Mouse (Mus musculus): ENCODE data around the gene Klf7. TPM values are rescaled to one million over a fixed set of nuclear protein-coding genes. Genes with fewer than 3 reads are reported as not detected.

Klf7 gene
- total RNA-seq, 1 experiment: 10.8 TPM

- Histone ChIP-seq H3K9ac (ENCODE audit: insufficient read depth, low read depth, low read length, poor library complexity, severe bottlenecking) (no peak overlapping the region), H3K4me3 (ENCODE audit: insufficient read depth in 1 of 2, low read depth in 1 of 2, low read length in 2 of 2, poor library complexity in 1 of 2, severe bottlenecking in 1 of 2) (no peak overlapping the region), H3K9me3 (ENCODE audit: control insufficient read depth, insufficient read depth, low read depth, low read length) (no peaks in the 10 kb centered on the region), H3K4me1 (ENCODE audit: control insufficient read depth in 2 of 2, insufficient read depth in 2 of 2, low read length in 2 of 2, poor library complexity in 1 of 2) (peaks cover 0 to 8% of the 10 kb centered on the region in 2 experiments; a peak in 1 of 4 replicates), H3K36me3 (ENCODE audit: control insufficient read depth, insufficient read depth, low read length, poor library complexity, severe bottlenecking) (no peaks in the 10 kb centered on the region), H3K27ac (ENCODE audit: insufficient read depth, low read depth, low read length, poor library complexity, severe bottlenecking) (no peak overlapping the region)
- no peak for TF ChIP-seq ZNF384 (IDR thresholded peaks at IDR 0.05; ENCODE audit: low read depth, low read length)
- TF ChIP-seq ZC3H11A (IDR thresholded peaks at IDR 0.05; ENCODE audit: borderline replicate concordance, low read depth, low read length): no peak
- TF ChIP-seq HCFC1 (IDR thresholded peaks at IDR 0.05; ENCODE audit: borderline replicate concordance, insufficient read depth, low read length): no peak
- TF ChIP-seq MAFK (IDR thresholded peaks at IDR 0.05; ENCODE audit: insufficient read depth, low read depth, low read length): no peak
- no peak for TF ChIP-seq CHD2 (IDR thresholded peaks at IDR 0.05; ENCODE audit: low read depth, low read length)
- DNase-seq (ENCODE audit: low read depth, low spot score): no peak
- in situ Hi-C loops (cut with MboI; ENCODE audit: low sequenced_read_pairs in 2 of 2, unreplicated experiment in 2 of 2): no loop called here
Measured at GRCm38 (mm10) chr1:64085875-64086274, 36.2 kb downstream of the Klf7 start.

- H3K4me3 ChIP-seq (ENCODE audit: insufficient read depth in 1 of 2, low read depth in 1 of 2, low read length in 2 of 2, poor library complexity in 1 of 2, severe bottlenecking in 1 of 2): no peak overlapping the region
- H3K36me3 ChIP-seq (ENCODE audit: control insufficient read depth, insufficient read depth, low read length, poor library complexity, severe bottlenecking): no peaks in the 10 kb centered on the region
- no peak overlapping the region for H3K9ac ChIP-seq (ENCODE audit: insufficient read depth, low read depth, low read length, poor library complexity, severe bottlenecking)
- peaks cover 0 to 8% of the 10 kb centered on the region in 2 experiments; a peak in 1 of 4 replicates for H3K4me1 ChIP-seq (ENCODE audit: control insufficient read depth in 2 of 2, insufficient read depth in 2 of 2, low read length in 2 of 2, poor library complexity in 1 of 2)
- H3K27ac ChIP-seq (ENCODE audit: insufficient read depth, low read depth, low read length, poor library complexity, severe bottlenecking): no peak overlapping the region
- H3K9me3 ChIP-seq (ENCODE audit: control insufficient read depth, insufficient read depth, low read depth, low read length): no peaks in the 10 kb centered on the region
- in situ Hi-C loops (cut with MboI; ENCODE audit: low sequenced_read_pairs in 2 of 2, unreplicated experiment in 2 of 2): no loop called here
- DNase-seq (ENCODE audit: low read depth, low spot score): no peak
- TF ChIP-seq MAFK (IDR thresholded peaks at IDR 0.05; ENCODE audit: insufficient read depth, low read depth, low read length): no peak
- no peak for TF ChIP-seq ZNF384 (IDR thresholded peaks at IDR 0.05; ENCODE audit: low read depth, low read length)
- no peak for TF ChIP-seq CHD2 (IDR thresholded peaks at IDR 0.05; ENCODE audit: low read depth, low read length)
- TF ChIP-seq HCFC1 (IDR thresholded peaks at IDR 0.05; ENCODE audit: borderline replicate concordance, insufficient read depth, low read length): no peak
- TF ChIP-seq ZC3H11A (IDR thresholded peaks at IDR 0.05; ENCODE audit: borderline replicate concordance, low read depth, low read length): no peak
Measured at GRCm38 (mm10) chr1:64085361-64085760, 36.7 kb downstream of the Klf7 start.

- DNase-seq (ENCODE audit: low read depth, low spot score): no peak
- Histone ChIP-seq H3K36me3 (ENCODE audit: control insufficient read depth, insufficient read depth, low read length, poor library complexity, severe bottlenecking) (no peaks in the 10 kb centered on the region), H3K9ac (ENCODE audit: insufficient read depth, low read depth, low read length, poor library complexity, severe bottlenecking) (no peak overlapping the region), H3K9me3 (ENCODE audit: control insufficient read depth, insufficient read depth, low read depth, low read length) (no peaks in the 10 kb centered on the region), H3K4me3 (ENCODE audit: insufficient read depth in 1 of 2, low read depth in 1 of 2, low read length in 2 of 2, poor library complexity in 1 of 2, severe bottlenecking in 1 of 2) (no peak overlapping the region), H3K27ac (ENCODE audit: insufficient read depth, low read depth, low read length, poor library complexity, severe bottlenecking) (no peak overlapping the region), H3K4me1 (ENCODE audit: control insufficient read depth in 2 of 2, insufficient read depth in 2 of 2, low read length in 2 of 2, poor library complexity in 1 of 2) (peaks cover 4 to 8% of the 10 kb centered on the region in 2 experiments; a peak in 2 of 4 replicates)
- in situ Hi-C loops (cut with MboI; ENCODE audit: low sequenced_read_pairs in 2 of 2, unreplicated experiment in 2 of 2): no loop called here
- TF ChIP-seq CHD2 (IDR thresholded peaks at IDR 0.05; ENCODE audit: low read depth, low read length): no peak
- TF ChIP-seq HCFC1 (IDR thresholded peaks at IDR 0.05; ENCODE audit: borderline replicate concordance, insufficient read depth, low read length): no peak
- TF ChIP-seq ZNF384 (IDR thresholded peaks at IDR 0.05; ENCODE audit: low read depth, low read length): no peak
- no peak for TF ChIP-seq ZC3H11A (IDR thresholded peaks at IDR 0.05; ENCODE audit: borderline replicate concordance, low read depth, low read length)
- no peak for TF ChIP-seq MAFK (IDR thresholded peaks at IDR 0.05; ENCODE audit: insufficient read depth, low read depth, low read length)
Measured at GRCm38 (mm10) chr1:64084706-64085105, 37.4 kb downstream of the Klf7 start.

GRCm38 (mm10) chr1:64081791-64082190, 40.3 kb downstream of the Klf7 start:
- in situ Hi-C loops (cut with MboI; ENCODE audit: low sequenced_read_pairs in 2 of 2, unreplicated experiment in 2 of 2): no loop called here
- H3K4me3 ChIP-seq (ENCODE audit: insufficient read depth in 1 of 2, low read depth in 1 of 2, low read length in 2 of 2, poor library complexity in 1 of 2, severe bottlenecking in 1 of 2): no peak overlapping the region
- TF ChIP-seq ZNF384 (IDR thresholded peaks at IDR 0.05; ENCODE audit: low read depth, low read length) (no peak), MAFK (IDR thresholded peaks at IDR 0.05; ENCODE audit: insufficient read depth, low read depth, low read length) (no peak), HCFC1 (IDR thresholded peaks at IDR 0.05; ENCODE audit: borderline replicate concordance, insufficient read depth, low read length) (no peak)
- DNase-seq (ENCODE audit: low read depth, low spot score): no peak
- H3K9me3 ChIP-seq (ENCODE audit: control insufficient read depth, insufficient read depth, low read depth, low read length): no peaks in the 10 kb centered on the region
- H3K27ac ChIP-seq (ENCODE audit: insufficient read depth, low read depth, low read length, poor library complexity, severe bottlenecking): no peak overlapping the region
- H3K9ac ChIP-seq (ENCODE audit: insufficient read depth, low read depth, low read length, poor library complexity, severe bottlenecking): no peak overlapping the region
- peaks cover 4 to 5% of the 10 kb centered on the region in 2 experiments; a peak in 2 of 4 replicates for H3K4me1 ChIP-seq (ENCODE audit: control insufficient read depth in 2 of 2, insufficient read depth in 2 of 2, low read length in 2 of 2, poor library complexity in 1 of 2)
- H3K36me3 ChIP-seq (ENCODE audit: control insufficient read depth, insufficient read depth, low read length, poor library complexity, severe bottlenecking): peaks cover 2% of the 10 kb centered on the region; the same call in 1 of the 2 replicates

GRCm38 (mm10) chr1:64081217-64081616, 40.9 kb downstream of the Klf7 start:
- no peak for DNase-seq (ENCODE audit: low read depth, low spot score)
- in situ Hi-C loops (cut with MboI; ENCODE audit: low sequenced_read_pairs in 2 of 2, unreplicated experiment in 2 of 2): no loop called here
- Histone ChIP-seq H3K27ac (ENCODE audit: insufficient read depth, low read depth, low read length, poor library complexity, severe bottlenecking) (no peak overlapping the region), H3K9me3 (ENCODE audit: control insufficient read depth, insufficient read depth, low read depth, low read length) (no peaks in the 10 kb centered on the region), H3K4me1 (ENCODE audit: control insufficient read depth in 2 of 2, insufficient read depth in 2 of 2, low read length in 2 of 2, poor library complexity in 1 of 2) (peaks cover 4 to 5% of the 10 kb centered on the region in 2 experiments; a peak in 2 of 4 replicates), H3K4me3 (ENCODE audit: insufficient read depth in 1 of 2, low read depth in 1 of 2, low read length in 2 of 2, poor library complexity in 1 of 2, severe bottlenecking in 1 of 2) (no peak overlapping the region), H3K9ac (ENCODE audit: insufficient read depth, low read depth, low read length, poor library complexity, severe bottlenecking) (no peak overlapping the region), H3K36me3 (ENCODE audit: control insufficient read depth, insufficient read depth, low read length, poor library complexity, severe bottlenecking) (peaks cover 2% of the 10 kb centered on the region; the same call in 1 of the 2 replicates)
- TF ChIP-seq MAFK (IDR thresholded peaks at IDR 0.05; ENCODE audit: insufficient read depth, low read depth, low read length) (no peak), HCFC1 (IDR thresholded peaks at IDR 0.05; ENCODE audit: borderline replicate concordance, insufficient read depth, low read length) (no peak), ZNF384 (IDR thresholded peaks at IDR 0.05; ENCODE audit: low read depth, low read length) (no peak), CHD2 (IDR thresholded peaks at IDR 0.05; ENCODE audit: low read depth, low read length) (no peak), ZC3H11A (IDR thresholded peaks at IDR 0.05; ENCODE audit: borderline replicate concordance, low read depth, low read length) (no peak)

Data from ES-E14 (cell line).